Mouse (Mus musculus) intestine, embryonic 14.5 days (tissue): Measurements from ENCODE around the gene Necap1. TPM values are rescaled to one million over a fixed set of nuclear protein-coding genes. Genes with fewer than 3 reads are reported as not detected.

ENCODE experiments used
- ATAC-seq: fragments of 200-750 bp; cut with Nextera tagmentation; replicated peaks from 2 replicates; pipeline ENCODE4 v1.8.0; 2017; ENCODE audit warnings: low read depth, moderate number of reproducible peaks, moderate TSS enrichment, moderate library complexity; ENCODE audit not compliant: low FRiP score, low TSS enrichment
- DNase-seq: peaks from one replicate; pipeline ENCODE4 v3.0.0-alpha.2; 2018; ENCODE audit warnings: low spot score
- H3K27ac ChIP-seq: fragments of 300-500 bp; sonication (generic); 2 replicates; pipeline ENCODE4 v1.5.1; 2014; ENCODE audit warnings: low read depth, mild to moderate bottlenecking, control low read depth
- H3K27me3 ChIP-seq: fragments of 300-500 bp; sonication (generic); replicated peaks from 2 replicates; pipeline ENCODE4 v1.6.1; 2014; ENCODE audit warnings: low read length, control low read depth; ENCODE audit not compliant: control insufficient read depth, insufficient read depth
- H3K36me3 ChIP-seq: fragments of 300-500 bp; sonication (generic); 2 replicates; pipeline ENCODE4 v1.6.1; 2014; ENCODE audit warnings: low read length, control low read depth; ENCODE audit not compliant: control insufficient read depth, insufficient read depth
- H3K4me1 ChIP-seq: fragments of 300-500 bp; sonication (generic); replicated peaks from 2 replicates; pipeline ENCODE4 v1.6.1; 2014; ENCODE audit warnings: low read length, control low read depth, mixed read lengths; ENCODE audit not compliant: control insufficient read depth, insufficient read depth
- H3K4me2 ChIP-seq: fragments of 300-500 bp; sonication (generic); 2 replicates; pipeline ENCODE4 v1.6.1; 2014; ENCODE audit warnings: low read length
- H3K4me3 ChIP-seq: fragments of 300-500 bp; sonication (generic); 2 replicates; pipeline ENCODE4 v1.5.1; 2014; ENCODE audit warnings: low read depth, low read length, control low read depth, mixed read lengths
- H3K9ac ChIP-seq: fragments of 300-500 bp; sonication (generic); 2 replicates; pipeline ENCODE4 v1.6.1; 2014; ENCODE audit warnings: mild to moderate bottlenecking, low read length
- H3K9me3 ChIP-seq: fragments of 300-500 bp; sonication (generic); 2 replicates; pipeline ENCODE4 v1.6.1; 2016; ENCODE audit warnings: low read length, control low read depth; ENCODE audit not compliant: control insufficient read depth
- WGBS: fragments of 180-500 bp; shearing (Covaris S2); extraction: QIAGEN DNeasy Blood & Tissue Kit; methylation state at CpG from one replicate; pipeline ENCODE4 v1.1.7; 2014; 5-methylcytosine and 5-hydroxymethylcytosine counted together
- microRNA-seq: library from miRNA; unstranded; fragments of <30 nt; microRNA quantifications from one replicate; pipeline ENCODE4, GENCODE M21; 2016
- polyA plus RNA-seq: library from polyadenylated mRNA; unstranded; fragments of >200 nt; fragmentation: Nextera tagmentation; extraction: Ambion mirVana; gene quantifications from 2 replicates; pipeline ENCODE4 v1.2.1, GENCODE M21; 2014

Gene Necap1
- polyA plus RNA-seq, 1 experiment from 2014 or later, result 50.2 TPM

DNA sequence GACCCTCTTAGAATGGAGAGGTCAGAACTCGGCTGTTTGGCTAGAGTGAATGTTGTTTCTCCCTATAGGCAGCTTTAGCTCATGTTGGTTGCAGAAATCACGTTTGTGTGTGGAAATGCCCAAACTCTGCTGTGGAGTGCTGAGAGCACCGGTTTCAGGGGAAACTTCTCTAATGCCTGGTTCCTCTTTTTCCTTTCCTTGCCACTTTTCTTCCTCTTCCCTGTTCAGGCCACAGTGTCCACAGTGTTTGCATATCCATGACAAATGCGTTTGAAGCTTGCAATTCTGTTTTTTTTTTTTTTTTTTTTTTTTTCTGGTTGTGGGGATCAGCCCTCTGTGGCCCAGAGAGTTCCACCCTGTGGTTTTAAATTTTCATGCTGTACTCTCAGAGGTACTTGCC, 47.2 kb downstream of the Necap1 start, which contains the start of gene Clec4a1:
Clec4a1 (plus strand) TSS at position 398 of the 400 bp plus-strand sequence.
- no peak for DNase-seq

GRCm38 (mm10) chr6:122934845-122935244, 60.6 kb downstream of the Necap1 start:
- H3K9me3 ChIP-seq, result no peaks in the 10 kb centered on the region
- WGBS, result 84% methylated on average over 3 of the region's 3 CpGs
- H3K4me3 ChIP-seq, result no peak overlapping the region
- no peaks in the 10 kb centered on the region for H3K36me3 ChIP-seq
- H3K27ac ChIP-seq, result no peak overlapping the region
- DNase-seq, result no peak
- H3K4me1 ChIP-seq, result no peaks in the 10 kb centered on the region
- no peaks in the 10 kb centered on the region for H3K27me3 ChIP-seq
- no peak for ATAC-seq
- no peak overlapping the region for H3K9ac ChIP-seq
- no peak overlapping the region for H3K4me2 ChIP-seq

More for the DNA sequence above, 47.2 kb downstream of the Necap1 start, which contains the start of gene Clec4a1:
- WGBS, result 38% methylated on average over 4 of the region's 4 CpGs
- Histone ChIP-seq H3K4me2 (no peak within 1 kb of the TSS), H3K9me3 (no peaks in the 10 kb centered on the region), H3K4me3 (no peak within 1 kb of the TSS), H3K36me3 (no peaks in the 10 kb centered on the region), H3K27ac (no peak within 1 kb of the TSS), H3K27me3 (no peaks in the 10 kb centered on the region), H3K4me1 (0 out of 2 replicates have a peak, but pooled peaks cover 3% of the 10 kb centered on the region), H3K9ac (no peak within 1 kb of the TSS)
- ATAC-seq, result no peak

Small RNA genes within 50 kb of the gene (microRNA-seq; reads per million reads assigned to microRNA genes)
- 0.42 reads per million for gene Mir7231

Other genes with a start within 250 kb of the Necap1 start
- not detected in 2 replicates for gene Dppa3, start 248.1 kb upstream of the Necap1 start, polyA plus RNA-seq
- gene Nanog, start 167.0 kb upstream of the Necap1 start, polyA plus RNA-seq, result 0.15 and 0.17 TPM in 2 replicates
- 17.6 and 21.5 TPM in 2 replicates for gene Slc2a3, start 72.8 kb upstream of the Necap1 start, polyA plus RNA-seq
- 6.4 and 6.9 TPM in 2 replicates for gene Foxj2, start 54.6 kb upstream of the Necap1 start, polyA plus RNA-seq
- 1.8 and 1.9 TPM in 2 replicates for gene C3ar1, start 18.3 kb upstream of the Necap1 start, polyA plus RNA-seq
- 3.6 and 3.9 TPM in 2 replicates for gene Clec4a1, start 47.4 kb downstream of the Necap1 start, polyA plus RNA-seq
- gene Clec4a3, start 78.0 kb downstream of the Necap1 start, polyA plus RNA-seq, result 1.9 and 3.7 TPM in 2 replicates
- not detected in 2 replicates for gene Clec4a4, start 115.9 kb downstream of the Necap1 start, polyA plus RNA-seq
- gene Clec4b1, start 175.5 kb downstream of the Necap1 start, polyA plus RNA-seq, result not detected in 2 replicates
- 4.0 and 4.7 TPM in 2 replicates for gene Clec4a2, start 232.0 kb downstream of the Necap1 start, polyA plus RNA-seq